Mouse (Mus musculus) gastrocnemius, postnatal 4 days (tissue): ENCODE measurements around the gene Itpk1. TPM values are rescaled to one million over a fixed set of nuclear protein-coding genes. Genes with fewer than 3 reads are reported as not detected.
A peak's percentile ranks its signal among the peaks of the same experiment; 100 is the strongest.

Experiments
- DNase-seq, 2 experiments: peaks; one replicate each; pipeline ENCODE4 v3.0.0; 2021 to 2022; ENCODE audit warnings: low spot score in 2 of 2, mixed read lengths in 2 of 2
- total RNA-seq, 2 experiments: library from RNA; stranded (reverse); gene quantifications; 2 replicates each; pipeline ENCODE4 v1.2.3; 2021

Gene Itpk1
- total RNA-seq, 2 experiments from 2014 or later, result 10.0 to 10.1 TPM

- no peak for DNase-seq
These were observed 39.1 kb downstream of the Itpk1 start for GRCm38 (mm10) chr12:102665465-102666202.

- no peak for DNase-seq
These were observed 40.7 kb downstream of the Itpk1 start for GRCm38 (mm10) chr12:102664052-102664448.

- no peak for DNase-seq
These were observed 41.2 kb downstream of the Itpk1 start for GRCm38 (mm10) chr12:102663349-102664051.

- DNase-seq, result no peak
These were observed 43.0 kb downstream of the Itpk1 start for GRCm38 (mm10) chr12:102661772-102662171.

GRCm38 (mm10) chr12:102660906-102661651 lies 43.7 kb downstream of the Itpk1 start:
- no peak for DNase-seq

- no peak for DNase-seq
These were observed 51.7 kb downstream of the Itpk1 start for GRCm38 (mm10) chr12:102653003-102653402.

- DNase-seq, result no peak
These were observed 52.3 kb downstream of the Itpk1 start for GRCm38 (mm10) chr12:102652420-102652819.

GRCm38 (mm10) chr12:102651871-102652270 lies 52.9 kb downstream of the Itpk1 start:
- DNase-seq, result no peak

GRCm38 (mm10) chr12:102651401-102651800 lies 53.3 kb downstream of the Itpk1 start:
- no peak for DNase-seq

- no peak for DNase-seq
These were observed 54.1 kb downstream of the Itpk1 start for GRCm38 (mm10) chr12:102650649-102651048.

- DNase-seq, result no peak
These were observed 56.7 kb downstream of the Itpk1 start for GRCm38 (mm10) chr12:102647839-102648564.

GRCm38 (mm10) chr12:102646586-102647260 lies 58.0 kb downstream of the Itpk1 start:
- DNase-seq, result no peak

GRCm38 (mm10) chr12:102645911-102646585 lies 58.7 kb downstream of the Itpk1 start:
- DNase-seq, result no peak

GRCm38 (mm10) chr12:102643316-102643715 lies 61.4 kb downstream of the Itpk1 start:
- no peak for DNase-seq

- DNase-seq, result no peak
These were observed 64.1 kb downstream of the Itpk1 start for GRCm38 (mm10) chr12:102640436-102641163.

GRCm38 (mm10) chr12:102638878-102639277 lies 65.9 kb downstream of the Itpk1 start:
- DNase-seq, result no peak

- no peak for DNase-seq
These were observed 67.5 kb downstream of the Itpk1 start for GRCm38 (mm10) chr12:102637235-102637634.

GRCm38 (mm10) chr12:102634436-102635050 lies 70.2 kb downstream of the Itpk1 start:
- DNase-seq, result no peak

GRCm38 (mm10) chr12:102633083-102633501 lies 71.6 kb downstream of the Itpk1 start:
- peak in 1 of 2 experiments; percentile 42 for DNase-seq
